Mouse (Mus musculus) embryonic facial prominence, embryonic 13.5 days (tissue): Measurements from ENCODE around the gene Zfp473. TPM values are rescaled to one million over a fixed set of nuclear protein-coding genes. Genes with fewer than 3 reads are reported as not detected.

Source experiments
- ATAC-seq: fragments of 200-750 bp; cut with Nextera tagmentation; 2 replicates; pipeline ENCODE4 v1.8.0; 2017; ENCODE audit warnings: low read depth; ENCODE audit not compliant: insufficient number of reproducible peaks, insufficient read depth, low FRiP score, low TSS enrichment
- H3K27ac ChIP-seq: fragments of 300-500 bp; sonication (generic); 2 replicates; pipeline ENCODE4 v1.5.1; 2015; ENCODE audit warnings: moderate library complexity, mild to moderate bottlenecking, inconsistent platforms
- H3K27me3 ChIP-seq: fragments of 300-500 bp; sonication (generic); 2 replicates; pipeline ENCODE4 v1.6.1; 2015; ENCODE audit warnings: mild to moderate bottlenecking, inconsistent platforms
- H3K36me3 ChIP-seq: fragments of 300-500 bp; sonication (generic); 2 replicates; pipeline ENCODE4 v1.6.1; 2015; ENCODE audit warnings: mild to moderate bottlenecking, inconsistent platforms
- H3K4me1 ChIP-seq: fragments of 300-500 bp; sonication (generic); 2 replicates; pipeline ENCODE4 v1.6.1; 2015; ENCODE audit warnings: inconsistent platforms
- H3K4me2 ChIP-seq: fragments of 300-500 bp; sonication (generic); 2 replicates; pipeline ENCODE4 v1.6.1; 2015; ENCODE audit warnings: moderate library complexity, mild to moderate bottlenecking, inconsistent platforms
- H3K4me3 ChIP-seq: fragments of 300-500 bp; sonication (generic); 2 replicates; pipeline ENCODE4 v1.5.1; 2015; ENCODE audit warnings: mild to moderate bottlenecking, inconsistent platforms
- H3K9ac ChIP-seq: fragments of 300-500 bp; sonication (generic); 2 replicates; pipeline ENCODE4 v1.6.1; 2015; ENCODE audit warnings: mild to moderate bottlenecking, inconsistent platforms
- H3K9me3 ChIP-seq: fragments of 300-500 bp; sonication (generic); 2 replicates; pipeline ENCODE4 v1.6.1; 2016; ENCODE audit warnings: inconsistent platforms
- WGBS: fragments of 180-500 bp; shearing (Covaris S2); methylation state at CpG from one replicate; pipeline ENCODE4 v1.1.7; 2015; ENCODE audit warnings: mixed read lengths; 5-methylcytosine and 5-hydroxymethylcytosine counted together
- polyA plus RNA-seq: library from polyadenylated mRNA; unstranded; fragments of >200 nt; fragmentation: Nextera tagmentation; extraction: Ambion mirVana; gene quantifications from 2 replicates; pipeline ENCODE4 v1.2.1, GENCODE M21; 2015

The Zfp473 gene
- polyA plus RNA-seq, 1 experiment from 2014 or later: 2.0 TPM

DNA sequence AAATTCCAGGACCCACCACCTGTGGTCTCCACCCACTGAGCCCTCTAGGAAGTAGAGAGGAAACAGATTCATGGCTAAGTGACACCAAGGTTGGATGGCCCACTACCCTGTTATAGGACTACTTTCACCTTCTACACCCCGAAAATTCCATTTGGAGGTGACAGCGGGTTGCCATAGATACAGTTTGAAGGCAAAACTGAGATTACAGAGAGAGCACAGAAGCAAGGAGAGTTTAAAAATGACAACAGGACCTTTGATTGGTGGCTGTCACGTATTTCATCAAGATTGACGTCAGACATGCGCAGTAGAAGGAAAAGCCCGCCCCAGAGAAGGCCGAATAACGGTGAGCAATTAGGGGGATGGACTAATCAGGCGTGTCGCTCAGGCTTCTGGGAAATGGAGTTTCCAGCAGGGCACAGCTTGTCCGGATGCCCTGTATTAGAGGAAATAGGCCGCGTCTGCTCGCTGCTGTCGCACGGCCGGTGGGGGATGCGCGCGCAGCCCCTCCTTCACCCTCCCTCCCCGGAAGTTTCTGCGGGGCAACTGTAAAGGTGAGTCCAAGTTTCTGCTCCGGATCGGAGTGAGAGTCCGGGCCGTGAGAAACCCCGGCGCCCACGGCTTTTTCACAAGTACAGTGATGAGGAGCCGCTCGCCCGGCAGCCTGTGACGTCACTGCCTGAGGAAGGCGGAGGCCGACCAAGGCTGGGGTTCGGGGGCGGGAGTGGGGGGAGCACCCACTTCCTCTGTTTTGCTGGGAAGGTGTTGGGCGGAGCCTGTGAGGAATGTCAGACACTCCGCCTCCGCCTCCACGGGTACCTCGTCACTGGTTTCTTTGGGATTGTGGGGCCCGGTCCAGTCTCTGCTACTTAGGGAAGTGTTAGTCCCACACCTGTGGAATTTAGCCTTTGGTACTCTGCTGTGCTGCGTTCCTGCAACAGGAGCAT is 2.5 kb downstream of the Zfp473 start, which contains the start of gene Vrk3:
Gene Vrk3, plus strand, starts transcription at position 313 of the 944 bp plus-strand sequence.
- peak within 1 kb of the TSS; percentile 95 for H3K27ac ChIP-seq

DNA sequence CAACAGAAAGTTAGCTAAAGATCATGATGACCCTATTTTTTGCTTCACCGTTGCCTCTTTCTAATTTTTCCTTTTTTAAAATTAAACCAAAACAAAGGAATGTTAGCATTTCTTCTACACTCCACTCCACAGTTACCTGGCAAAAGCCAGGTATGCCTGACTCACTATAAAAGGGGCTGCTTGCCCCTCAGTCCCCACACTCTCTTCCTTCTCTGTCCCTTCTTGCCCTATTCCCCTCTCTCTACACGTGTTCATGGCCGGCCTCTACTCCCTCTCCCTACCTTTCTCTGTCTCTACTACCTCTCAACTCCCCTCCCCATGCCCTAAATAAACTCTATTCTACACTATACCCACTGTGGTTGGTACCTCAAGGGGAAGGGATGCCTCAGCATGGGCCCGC is 3.7 kb downstream of the Zfp473 start:
- WGBS: 62% methylated on average over 4 of the region's 4 CpGs
- ATAC-seq: no peak
- H3K9ac ChIP-seq: no peak overlapping the region; the same call in 1 of the 2 replicates
- H3K27me3 ChIP-seq: no peaks in the 10 kb centered on the region
- peak overlapping the region; percentile 84 for H3K4me2 ChIP-seq
- no peaks in the 10 kb centered on the region for H3K9me3 ChIP-seq
- peaks cover 27% of the 10 kb centered on the region for H3K4me1 ChIP-seq
- H3K36me3 ChIP-seq: peaks cover 3% of the 10 kb centered on the region
- no peak overlapping the region for H3K27ac ChIP-seq
- H3K4me3 ChIP-seq: peak overlapping the region; percentile 65

More for the DNA sequence above, 2.5 kb downstream of the Zfp473 start, which contains the start of gene Vrk3:
- peak; percentile 94 for ATAC-seq
- H3K27me3 ChIP-seq: no peaks in the 10 kb centered on the region
- under 1% methylated on average over 44 of the region's 44 CpGs for WGBS
- peak within 1 kb of the TSS; percentile 84 for H3K4me2 ChIP-seq
- peak within 1 kb of the TSS; percentile 67 for H3K9ac ChIP-seq
- H3K36me3 ChIP-seq: peaks cover 15% of the 10 kb centered on the region
- no peaks in the 10 kb centered on the region for H3K9me3 ChIP-seq
- peak within 1 kb of the TSS; percentile 65 for H3K4me3 ChIP-seq
- peaks cover 27% of the 10 kb centered on the region for H3K4me1 ChIP-seq

DNA sequence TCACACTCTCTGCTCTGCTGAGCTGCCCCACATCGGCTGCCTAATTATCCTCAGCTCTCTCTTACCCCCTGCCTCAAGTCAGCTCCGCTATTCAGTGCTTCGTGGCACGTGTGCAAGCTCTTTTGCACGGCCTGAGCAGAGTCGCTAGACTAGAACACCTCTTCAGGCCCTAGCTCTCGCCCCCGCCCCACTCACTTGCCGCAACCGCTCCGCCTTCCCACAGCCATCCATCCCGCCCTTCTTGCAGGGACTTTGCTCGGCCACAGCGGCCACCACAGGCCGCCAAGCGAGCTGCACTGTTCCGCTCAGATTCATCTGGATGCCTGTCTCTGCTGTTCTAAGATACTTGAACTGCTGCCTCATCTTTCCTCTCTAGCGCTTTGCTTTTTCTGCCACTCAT is 5.8 kb downstream of the Zfp473 start:
- H3K27ac ChIP-seq: 0 out of 2 replicates have a peak overlapping the region, but pooled peaks have one; percentile 28
- H3K36me3 ChIP-seq: no peaks in the 10 kb centered on the region
- H3K27me3 ChIP-seq: no peaks in the 10 kb centered on the region
- peak overlapping the region; percentile 79 for H3K4me2 ChIP-seq
- peak; percentile 59 for ATAC-seq
- H3K4me3 ChIP-seq: peak overlapping the region; percentile 51
- no peaks in the 10 kb centered on the region for H3K9me3 ChIP-seq
- H3K4me1 ChIP-seq: peaks cover 27% of the 10 kb centered on the region
- under 1% methylated on average over 18 of the region's 18 CpGs for WGBS
- peak overlapping the region; percentile 73 for H3K9ac ChIP-seq

DNA sequence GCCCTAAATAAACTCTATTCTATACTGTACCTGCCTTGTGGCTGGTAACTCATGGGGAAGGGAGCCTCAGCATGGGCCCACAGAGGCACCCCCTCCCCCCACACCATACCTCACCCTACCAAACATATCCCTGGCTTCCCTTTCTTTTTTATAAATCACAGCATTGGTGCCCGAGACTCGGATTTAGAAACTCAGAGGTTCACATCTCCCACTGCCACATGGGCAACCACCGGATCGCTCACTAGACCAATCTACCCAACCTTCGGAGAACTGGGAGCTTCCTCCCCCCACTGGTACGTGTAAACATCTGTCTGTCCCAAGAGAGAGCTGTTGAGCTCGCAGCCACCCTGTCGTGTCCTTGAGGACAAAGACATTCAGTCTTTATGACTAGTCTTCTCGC is 6.6 kb downstream of the Zfp473 start:
- ATAC-seq: no peak
- Histone ChIP-seq H3K9me3 (no peaks in the 10 kb centered on the region), H3K27me3 (no peaks in the 10 kb centered on the region), H3K4me3 (peak overlapping the region; percentile 51), H3K27ac (no peak overlapping the region), H3K4me1 (peaks cover 20% of the 10 kb centered on the region), H3K4me2 (peak overlapping the region; percentile 79), H3K36me3 (no peaks in the 10 kb centered on the region), H3K9ac (peak overlapping the region; percentile 73)
- 32% methylated on average over 9 of the region's 9 CpGs for WGBS

DNA sequence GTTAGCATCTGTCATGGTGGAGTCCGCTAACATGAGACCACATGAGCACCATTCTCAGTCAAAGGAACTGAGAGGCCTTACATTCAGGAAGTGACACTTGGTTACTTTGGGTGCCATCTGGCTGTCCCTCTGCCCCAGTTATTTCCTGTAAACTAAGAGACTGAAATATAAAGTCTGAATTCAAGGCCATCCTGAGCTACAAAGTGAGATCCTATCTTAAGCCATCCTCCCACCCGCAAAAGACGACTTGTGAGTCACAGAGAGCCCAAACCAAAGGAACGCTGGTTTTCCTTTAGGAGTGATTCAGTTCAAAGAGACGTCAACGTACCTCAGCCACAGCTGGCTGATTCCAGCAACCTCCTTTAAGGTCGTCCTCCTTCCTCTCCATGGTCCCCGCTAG is 9.5 kb downstream of the Zfp473 start:
- no peak overlapping the region for H3K4me3 ChIP-seq
- no peak overlapping the region for H3K27ac ChIP-seq
- no peak overlapping the region for H3K4me2 ChIP-seq
- H3K27me3 ChIP-seq: no peaks in the 10 kb centered on the region
- no peak overlapping the region for H3K9ac ChIP-seq
- no peak for ATAC-seq
- peaks cover 7% of the 10 kb centered on the region; the same call in 1 of the 2 replicates for H3K4me1 ChIP-seq
- no peaks in the 10 kb centered on the region for H3K9me3 ChIP-seq
- 77% methylated on average over 8 of the region's 8 CpGs for WGBS
- H3K36me3 ChIP-seq: no peaks in the 10 kb centered on the region

DNA sequence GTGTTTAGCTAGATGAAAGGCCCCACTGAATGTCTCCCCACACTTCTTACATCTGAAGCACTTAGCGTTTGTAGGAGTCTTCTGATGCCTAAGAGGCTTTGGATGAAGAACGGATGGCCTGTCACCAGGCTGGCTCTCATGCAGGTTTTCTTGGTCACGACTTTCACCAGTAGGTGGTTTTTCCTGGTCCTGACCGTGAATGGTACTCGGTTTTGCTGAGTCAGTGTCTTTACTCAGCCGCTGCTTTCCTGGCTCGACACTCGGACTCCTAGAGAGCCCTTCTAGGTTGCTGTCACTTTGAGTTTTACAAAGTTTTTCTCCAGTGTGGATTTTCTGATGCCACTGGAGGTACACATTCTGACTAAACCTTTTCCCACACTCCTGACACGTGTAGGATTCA is 17.1 kb downstream of the Zfp473 start:
- ATAC-seq: no peak
- no peak overlapping the region for H3K9ac ChIP-seq
- WGBS: 91% methylated on average over 9 of the region's 9 CpGs
- peaks cover 20% of the 10 kb centered on the region for H3K36me3 ChIP-seq
- no peak overlapping the region for H3K4me3 ChIP-seq
- no peak overlapping the region for H3K4me2 ChIP-seq
- no peaks in the 10 kb centered on the region for H3K27me3 ChIP-seq
- H3K9me3 ChIP-seq: no peaks in the 10 kb centered on the region
- H3K27ac ChIP-seq: no peak overlapping the region
- no peaks in the 10 kb centered on the region for H3K4me1 ChIP-seq

DNA sequence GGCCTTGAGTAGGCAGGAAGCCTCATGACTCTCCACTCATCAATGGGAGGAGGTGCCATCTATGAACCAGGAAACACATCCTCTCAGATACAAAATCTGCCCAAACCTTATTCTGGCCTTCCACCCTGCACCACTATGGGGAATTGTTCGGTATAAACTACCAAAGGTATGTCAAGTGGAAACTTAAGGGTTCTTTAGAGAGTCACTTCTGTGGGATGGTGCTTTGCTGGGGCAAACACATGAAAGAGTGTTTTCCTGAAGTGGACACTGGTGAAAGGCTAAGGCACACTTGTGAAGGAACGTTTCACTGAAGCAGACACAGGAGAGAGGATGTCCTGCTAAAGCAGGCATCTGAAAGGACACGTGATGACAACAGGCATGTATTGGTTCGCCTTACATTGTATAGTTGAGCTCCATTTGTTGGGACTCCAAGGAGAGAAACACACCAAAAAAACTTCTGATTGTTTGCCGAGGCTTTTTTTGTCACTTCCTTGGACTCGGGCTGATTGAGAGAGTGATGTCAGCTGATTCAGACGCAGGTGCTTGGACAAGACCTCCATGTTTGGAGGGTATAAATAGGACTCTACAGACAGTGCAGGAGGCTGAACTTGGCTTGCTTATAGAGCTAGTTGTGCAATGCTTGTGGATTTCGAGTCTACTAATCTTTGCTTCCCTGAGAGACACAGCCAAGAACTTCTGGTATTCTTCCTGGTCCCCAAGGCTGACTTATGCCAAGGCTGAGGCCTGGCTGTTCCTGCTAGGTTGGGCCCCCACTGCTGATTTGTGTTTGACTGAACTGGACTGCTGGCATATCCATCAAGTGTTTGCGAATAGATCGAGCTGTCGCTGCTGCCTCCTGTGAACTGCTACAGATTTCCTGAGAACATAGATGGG is 22.5 kb downstream of the Zfp473 start:
- Histone ChIP-seq H3K9me3 (0 out of 2 replicates have a peak, but pooled peaks cover 2% of the 10 kb centered on the region), H3K36me3 (peaks cover 8% of the 10 kb centered on the region; the same call in 1 of the 2 replicates), H3K27me3 (no peaks in the 10 kb centered on the region), H3K9ac (no peak overlapping the region), H3K27ac (no peak overlapping the region), H3K4me2 (no peak overlapping the region), H3K4me3 (no peak overlapping the region), H3K4me1 (no peaks in the 10 kb centered on the region)
- ATAC-seq: no peak
- WGBS: 85% methylated on average over 11 of the region's 11 CpGs

DNA sequence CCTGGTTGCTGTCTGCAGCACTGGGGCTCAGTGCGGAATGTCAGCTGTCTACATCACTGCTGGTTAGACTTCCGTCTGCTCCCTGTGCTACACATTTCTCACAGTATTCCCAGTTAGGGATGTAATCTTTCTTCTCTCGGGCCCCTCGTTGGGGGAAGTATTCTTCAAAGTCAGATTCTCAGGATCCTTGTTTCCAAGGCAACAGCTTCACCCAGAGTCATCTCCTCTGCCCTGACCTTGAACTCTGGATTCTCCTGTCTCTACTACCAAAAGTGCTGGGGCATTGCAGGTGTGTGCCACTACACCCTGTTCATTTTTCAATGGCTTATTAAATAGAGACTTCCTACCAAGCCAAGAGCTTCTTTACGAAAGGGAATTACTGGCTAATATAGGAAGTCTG is 23.7 kb downstream of the Zfp473 start:
- Histone ChIP-seq H3K36me3 (peaks cover 3% of the 10 kb centered on the region; the same call in 1 of the 2 replicates), H3K4me3 (no peak overlapping the region), H3K9ac (no peak overlapping the region), H3K27me3 (no peaks in the 10 kb centered on the region), H3K27ac (no peak overlapping the region), H3K9me3 (0 out of 2 replicates have a peak, but pooled peaks cover 2% of the 10 kb centered on the region), H3K4me1 (no peaks in the 10 kb centered on the region), H3K4me2 (no peak overlapping the region)
- WGBS: 69% methylated on average over 5 of the region's 5 CpGs
- ATAC-seq: no peak

DNA sequence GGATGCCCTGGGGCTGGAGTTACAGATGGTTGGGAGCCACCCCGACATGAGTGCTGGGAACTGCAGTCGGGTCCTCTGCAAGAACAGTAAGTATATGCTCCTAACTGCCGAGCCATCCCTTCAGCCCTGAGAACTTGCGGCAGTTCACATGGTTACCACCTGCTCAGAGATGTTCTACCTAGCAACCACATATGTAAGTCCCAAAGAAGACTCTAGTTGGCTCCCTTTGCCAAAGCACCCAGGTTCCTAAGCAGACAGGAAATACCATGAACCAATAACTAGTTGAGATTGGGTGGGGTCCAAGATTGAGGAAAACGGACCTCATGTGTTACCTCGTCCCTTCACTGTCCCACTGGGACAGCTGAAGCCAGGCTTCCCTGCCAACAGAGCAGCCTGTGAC is 24.5 kb downstream of the Zfp473 start:
- WGBS: 70% methylated on average over 6 of the region's 6 CpGs
- H3K36me3 ChIP-seq: no peaks in the 10 kb centered on the region
- no peak overlapping the region for H3K9ac ChIP-seq
- H3K4me3 ChIP-seq: no peak overlapping the region
- no peak for ATAC-seq
- H3K9me3 ChIP-seq: 0 out of 2 replicates have a peak, but pooled peaks cover 2% of the 10 kb centered on the region
- no peak overlapping the region for H3K27ac ChIP-seq
- H3K4me2 ChIP-seq: no peak overlapping the region
- no peaks in the 10 kb centered on the region for H3K27me3 ChIP-seq
- no peaks in the 10 kb centered on the region for H3K4me1 ChIP-seq

DNA sequence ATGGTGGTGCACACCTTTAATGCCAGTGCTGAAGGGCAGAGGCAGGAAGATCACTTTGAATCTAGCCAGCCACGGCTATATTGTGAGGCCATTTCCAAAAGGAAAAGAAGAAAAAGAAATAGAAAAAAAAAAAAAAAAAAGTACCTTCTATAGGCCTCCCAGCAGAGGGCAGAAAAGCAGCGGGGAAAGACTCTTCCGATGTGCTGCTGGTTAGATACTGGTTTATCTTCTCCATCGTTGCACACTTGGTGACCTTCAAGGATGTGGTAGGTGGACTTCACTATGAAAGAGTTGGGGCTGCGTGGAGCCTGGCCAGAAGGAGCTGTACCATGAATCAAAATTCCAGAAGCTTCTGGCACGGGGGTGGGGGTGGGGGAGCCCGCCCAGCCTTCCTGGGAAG is 26.5 kb downstream of the Zfp473 start:
- Histone ChIP-seq H3K9ac (no peak overlapping the region), H3K27me3 (no peaks in the 10 kb centered on the region), H3K4me3 (no peak overlapping the region), H3K4me1 (no peaks in the 10 kb centered on the region), H3K4me2 (no peak overlapping the region), H3K9me3 (0 out of 2 replicates have a peak, but pooled peaks cover 2% of the 10 kb centered on the region), H3K27ac (no peak overlapping the region), H3K36me3 (no peaks in the 10 kb centered on the region)
- 24% methylated on average over 7 of the region's 7 CpGs for WGBS
- no peak for ATAC-seq

DNA sequence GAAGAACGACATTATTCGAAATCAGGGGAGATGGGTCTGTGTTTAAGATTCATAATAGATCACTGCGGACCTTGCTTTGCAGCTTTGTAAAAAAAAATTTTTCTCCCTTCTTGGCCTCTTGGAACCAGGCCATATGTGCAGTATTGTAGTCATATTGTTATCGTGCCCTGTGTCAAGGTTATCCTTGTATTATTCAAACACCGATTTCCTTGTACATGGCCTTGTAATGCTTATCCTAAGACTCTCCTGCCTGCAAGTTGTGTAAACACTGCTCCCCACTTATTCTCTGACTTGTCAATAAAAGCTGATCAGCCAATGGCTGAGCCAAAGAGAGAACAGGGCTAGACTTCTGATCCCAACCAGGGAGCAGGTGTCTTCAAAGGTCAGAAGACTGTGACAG is 28.8 kb downstream of the Zfp473 start:
- no peaks in the 10 kb centered on the region for H3K36me3 ChIP-seq
- no peak for ATAC-seq
- H3K4me1 ChIP-seq: no peaks in the 10 kb centered on the region
- 87% methylated on average over 5 of the region's 5 CpGs for WGBS
- no peaks in the 10 kb centered on the region for H3K9me3 ChIP-seq
- no peaks in the 10 kb centered on the region for H3K27me3 ChIP-seq
- H3K4me2 ChIP-seq: no peak overlapping the region
- no peak overlapping the region for H3K9ac ChIP-seq
- H3K4me3 ChIP-seq: no peak overlapping the region
- no peak overlapping the region for H3K27ac ChIP-seq
